Mouse (Mus musculus): Measurements from ENCODE around the gene Eva1b.

The Eva1b gene

DNA sequence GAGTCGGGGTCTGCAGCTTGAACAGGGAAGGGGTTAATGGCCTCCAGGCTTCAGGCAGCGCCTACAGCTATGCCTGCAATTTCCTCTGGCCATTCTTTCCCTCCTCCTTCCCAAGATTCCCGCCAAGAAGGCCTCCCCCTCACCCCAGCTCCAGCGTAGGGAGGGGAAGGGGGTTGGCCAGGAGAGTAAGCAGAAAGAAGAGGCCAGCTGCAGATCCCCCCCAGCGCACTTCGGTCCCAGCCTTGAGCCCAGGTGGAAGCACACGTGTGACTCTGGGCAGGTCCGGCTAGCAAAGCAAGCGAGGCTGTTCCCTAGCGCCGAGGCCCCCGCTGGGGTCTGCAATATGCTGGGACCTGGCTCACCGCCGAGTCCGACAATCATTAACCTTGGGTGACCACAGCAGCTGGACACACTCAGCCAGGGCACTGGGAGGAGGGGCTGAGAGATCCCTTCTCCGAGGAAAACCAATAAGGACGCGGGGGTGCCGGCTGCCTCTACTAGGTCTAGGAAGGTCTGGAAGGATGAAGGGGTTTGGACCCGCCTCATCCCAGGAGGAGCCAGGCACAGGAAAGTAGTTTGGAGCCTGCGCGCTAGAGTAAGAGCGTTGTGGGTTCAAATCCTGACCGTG, at the start of gene Eva1b:
Eva1b (plus strand) TSS at position 212 of the 628 bp plus-strand sequence.
- peak; percentile 60 for DNase-seq (ENCODE audit: low spot score)

DNA sequence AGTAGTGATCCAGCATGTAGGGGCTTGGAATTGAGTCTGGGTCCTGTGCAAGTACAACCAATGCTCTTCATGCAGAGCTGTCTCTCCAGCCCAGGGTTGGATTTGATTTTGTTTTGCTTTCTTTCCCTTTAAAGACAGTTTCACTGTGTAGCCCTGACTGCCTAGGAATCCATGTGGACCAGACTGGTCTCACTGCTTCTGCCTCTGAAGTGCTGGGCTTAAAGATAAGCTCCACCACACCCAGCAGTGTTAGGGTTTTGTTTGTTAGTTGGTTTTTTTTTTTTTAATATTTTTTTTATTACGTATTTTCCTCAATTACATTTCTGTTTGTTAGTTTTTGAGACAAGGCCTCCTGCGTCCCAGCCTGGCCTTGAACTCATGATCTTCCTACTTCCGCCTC, 48.2 kb upstream of the Eva1b start:
- no peak for DNase-seq (ENCODE audit: low spot score)

DNA sequence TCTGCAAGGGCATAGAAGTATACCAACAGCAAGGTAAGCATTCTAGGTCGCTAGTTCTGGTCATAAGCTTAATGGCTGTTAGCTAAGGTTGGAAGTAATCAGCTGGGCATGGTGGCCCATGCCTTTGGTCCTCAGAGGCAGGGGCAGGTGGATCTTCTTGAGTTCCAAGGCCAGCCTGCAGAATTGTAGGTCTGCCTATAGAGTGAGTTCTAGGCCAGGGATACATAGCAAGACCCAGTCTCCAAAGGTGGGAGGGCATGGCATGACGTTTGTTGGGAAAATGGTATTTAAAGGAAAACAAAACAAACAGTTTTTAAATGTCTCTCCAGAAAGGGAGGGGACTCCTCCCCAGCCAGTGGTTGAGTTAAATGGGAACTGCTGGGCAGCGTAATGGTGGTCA, 46.8 kb upstream of the Eva1b start:
- no peak for DNase-seq (ENCODE audit: low spot score)

DNA sequence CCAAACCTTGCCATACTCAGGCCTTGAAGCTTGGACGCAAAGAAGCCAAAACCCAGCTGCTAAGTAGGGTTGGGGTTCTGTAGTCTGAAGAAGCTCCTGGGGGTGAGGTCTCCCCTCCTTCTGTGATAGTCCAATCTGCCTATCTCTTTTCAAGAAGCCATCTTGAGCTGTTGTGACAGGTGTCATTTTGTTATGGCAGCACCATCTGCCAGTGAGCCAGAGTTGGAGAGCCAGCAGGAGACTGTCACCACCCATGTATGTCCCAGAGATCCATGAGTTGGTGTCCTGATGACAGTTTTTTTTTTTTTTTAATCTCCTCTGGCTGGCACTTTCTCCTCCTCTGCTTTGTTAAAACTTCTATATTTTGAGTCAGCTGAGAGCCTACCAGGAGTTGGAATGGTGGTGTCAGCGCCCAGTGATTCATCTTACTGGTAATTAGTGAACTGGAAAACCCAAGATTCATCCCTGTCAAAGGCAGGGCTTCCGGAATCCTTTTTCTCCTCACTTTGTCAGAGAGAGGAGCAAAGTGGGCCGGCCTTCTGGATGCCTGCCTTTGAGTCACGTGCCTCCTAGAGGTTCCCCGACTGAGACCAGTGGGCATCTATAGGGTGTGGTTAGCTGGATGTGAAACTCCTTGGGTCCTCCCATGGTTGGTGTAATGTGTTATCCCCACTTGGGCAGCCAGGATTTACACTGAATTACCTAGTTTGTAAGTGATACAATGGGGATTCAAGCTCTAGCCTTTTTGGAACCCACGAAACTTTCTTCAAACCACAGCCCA, 45.3 kb upstream of the Eva1b start:
- DNase-seq (ENCODE audit: low spot score): peak; percentile 30

DNA sequence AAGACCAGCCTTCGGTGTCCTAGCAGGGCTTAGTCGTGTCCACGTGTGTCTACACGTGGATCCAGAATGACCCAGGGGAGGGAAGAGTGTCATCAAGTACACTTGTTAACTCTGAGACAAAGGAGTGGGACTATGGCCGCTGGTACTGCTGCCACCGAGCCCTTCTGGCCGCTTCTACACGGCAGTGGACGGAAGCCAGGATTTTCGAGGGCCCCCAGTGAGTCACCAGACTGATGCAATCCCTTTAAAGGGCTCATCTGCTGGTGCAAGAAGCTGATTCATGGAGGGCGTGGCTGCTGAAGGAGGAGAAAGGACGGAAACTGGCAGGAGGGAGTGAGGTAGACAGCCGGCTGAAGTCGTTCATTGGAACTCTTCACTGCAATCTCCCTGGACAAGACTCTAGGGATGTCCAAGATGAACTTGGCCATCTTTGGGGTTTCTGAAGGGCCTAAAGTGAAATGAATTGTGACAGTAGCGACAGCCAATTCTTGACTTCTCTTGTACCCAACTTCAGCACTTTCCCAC, 44.4 kb upstream of the Eva1b start:
- peak; percentile 70 for DNase-seq (ENCODE audit: low spot score)

DNA sequence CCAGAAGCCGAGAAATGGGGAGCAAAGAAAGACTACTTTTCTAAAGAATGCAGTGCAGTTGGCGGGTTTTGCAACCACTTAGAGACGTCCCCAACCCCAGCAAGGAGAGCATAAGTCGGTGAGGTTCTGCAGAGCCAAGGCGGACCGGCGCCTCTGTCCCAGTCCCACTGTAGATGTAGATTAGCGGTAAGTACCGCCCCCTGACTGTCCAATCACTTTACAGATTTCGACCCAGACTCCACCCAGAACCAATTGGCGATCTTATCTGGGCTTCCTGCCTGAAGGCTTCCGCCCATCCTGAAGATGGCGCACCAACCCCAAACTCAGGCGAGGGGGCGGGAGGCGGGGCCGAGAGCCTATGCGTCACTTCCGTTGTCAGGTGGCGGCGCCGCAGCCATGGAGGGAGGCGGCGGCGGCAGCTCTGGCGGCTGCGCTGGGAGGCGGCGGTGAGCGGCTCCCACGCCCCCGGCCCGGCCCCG, 43.9 kb upstream of the Eva1b start, which contains the start of gene Stk40:
Stk40 (plus strand) TSS at position 368 of the 479 bp plus-strand sequence.
- DNase-seq (ENCODE audit: low spot score): peak; percentile 99

DNA sequence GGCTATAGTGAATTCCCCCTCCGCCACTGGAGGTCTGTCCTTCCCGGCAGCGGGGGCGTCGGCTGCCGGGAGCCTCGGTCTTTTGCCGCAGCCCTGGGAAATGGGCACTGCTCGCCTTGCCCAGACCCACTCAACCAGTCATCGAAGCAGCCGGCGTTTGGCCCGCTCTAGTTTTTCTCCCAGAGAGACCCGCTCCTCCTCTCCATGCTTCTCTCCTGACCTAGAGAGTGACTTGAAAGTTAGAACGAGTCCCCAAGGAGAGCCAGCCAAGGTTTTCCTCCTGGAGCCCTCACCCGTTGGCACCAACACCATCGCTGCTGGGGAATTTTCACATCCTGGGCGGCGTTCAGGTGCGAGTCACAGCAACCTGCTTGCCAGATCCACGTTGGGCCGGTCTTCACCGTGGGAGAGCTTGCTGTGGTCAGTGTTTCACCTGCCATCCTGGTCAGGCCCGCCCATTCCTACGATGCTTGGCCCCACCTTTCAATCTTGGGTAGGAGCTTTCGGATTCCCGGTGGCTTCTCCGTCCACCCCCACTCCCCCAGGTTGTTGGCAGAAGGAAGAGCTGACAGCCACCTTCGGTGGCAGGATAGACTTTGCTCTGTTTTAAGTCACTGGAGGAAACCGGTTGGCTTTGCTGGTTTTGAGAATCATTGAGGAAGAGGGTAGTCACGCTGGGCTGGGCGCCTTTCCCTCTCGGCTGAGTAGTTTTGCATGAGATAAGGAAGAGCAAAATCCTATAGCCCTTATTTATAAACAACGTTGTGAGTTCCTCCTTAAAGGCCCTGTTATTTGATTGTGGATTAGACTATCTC, 43.1 kb upstream of the Eva1b start:
- DNase-seq (ENCODE audit: low spot score): peak; percentile 28

DNA sequence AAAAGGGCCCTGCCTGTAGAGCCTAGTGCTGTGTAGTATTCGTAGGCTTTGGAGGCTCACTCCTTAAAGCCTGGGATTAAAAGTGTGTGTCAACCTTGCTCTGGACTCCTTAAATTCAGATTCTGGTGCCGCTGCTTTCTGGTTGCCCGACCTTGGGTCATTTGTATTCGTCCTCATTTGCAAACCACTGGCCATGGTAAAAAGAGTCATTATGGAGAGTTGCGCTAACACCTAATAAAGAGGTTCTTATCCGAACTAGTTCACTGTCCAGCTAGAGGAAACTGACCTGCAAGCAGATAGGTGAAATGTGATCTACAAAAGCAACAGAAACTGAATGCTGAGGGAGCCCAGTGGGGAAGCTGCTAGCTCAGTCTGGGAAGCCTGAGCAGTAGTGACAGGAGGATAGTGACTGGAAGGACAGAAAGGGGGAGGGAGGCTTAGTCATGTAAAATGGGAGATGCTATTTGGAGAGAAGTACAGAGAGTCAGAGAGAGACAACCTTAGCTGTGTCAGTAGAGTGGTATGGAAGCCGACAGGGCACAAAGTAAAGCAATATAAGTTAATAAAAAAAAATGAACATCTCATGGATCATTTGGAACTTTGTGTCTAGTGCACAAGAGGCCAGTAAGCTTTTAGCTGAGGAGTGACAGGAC, 42.3 kb upstream of the Eva1b start:
- DNase-seq (ENCODE audit: low spot score): no peak

DNA sequence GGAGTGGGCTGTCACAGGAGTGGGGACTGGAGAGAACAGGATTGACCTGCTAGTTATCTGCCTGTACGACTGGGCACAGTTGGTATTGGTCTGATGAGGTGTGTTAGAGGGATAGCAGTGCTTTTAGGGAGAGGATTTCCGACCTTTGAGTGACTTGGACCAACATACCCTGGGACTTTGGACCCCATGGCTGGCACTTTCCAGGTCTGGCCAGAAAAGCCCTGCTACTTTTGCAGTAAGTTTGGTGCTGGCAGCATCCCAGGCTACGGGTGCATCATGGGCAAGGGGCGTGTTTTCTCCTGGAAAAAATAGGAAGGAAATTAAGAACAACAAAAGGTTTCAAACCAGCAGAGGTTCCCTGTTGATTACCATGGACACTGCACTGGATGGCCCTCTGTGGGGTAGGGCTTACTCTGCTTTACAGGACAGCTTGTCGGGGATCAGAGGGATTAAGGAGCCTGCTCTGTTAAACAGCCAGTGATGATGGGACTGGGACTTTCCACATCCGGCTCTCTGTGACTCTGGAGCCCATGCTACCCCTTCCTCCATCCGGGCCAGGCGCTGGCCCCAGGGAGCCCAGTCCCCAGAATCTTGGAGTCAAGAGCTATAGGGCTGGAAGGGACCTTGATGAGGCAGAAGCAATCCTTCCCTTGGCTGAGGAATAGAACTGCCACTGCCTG, 39.3 kb upstream of the Eva1b start:
- no peak for DNase-seq (ENCODE audit: low spot score)

DNA sequence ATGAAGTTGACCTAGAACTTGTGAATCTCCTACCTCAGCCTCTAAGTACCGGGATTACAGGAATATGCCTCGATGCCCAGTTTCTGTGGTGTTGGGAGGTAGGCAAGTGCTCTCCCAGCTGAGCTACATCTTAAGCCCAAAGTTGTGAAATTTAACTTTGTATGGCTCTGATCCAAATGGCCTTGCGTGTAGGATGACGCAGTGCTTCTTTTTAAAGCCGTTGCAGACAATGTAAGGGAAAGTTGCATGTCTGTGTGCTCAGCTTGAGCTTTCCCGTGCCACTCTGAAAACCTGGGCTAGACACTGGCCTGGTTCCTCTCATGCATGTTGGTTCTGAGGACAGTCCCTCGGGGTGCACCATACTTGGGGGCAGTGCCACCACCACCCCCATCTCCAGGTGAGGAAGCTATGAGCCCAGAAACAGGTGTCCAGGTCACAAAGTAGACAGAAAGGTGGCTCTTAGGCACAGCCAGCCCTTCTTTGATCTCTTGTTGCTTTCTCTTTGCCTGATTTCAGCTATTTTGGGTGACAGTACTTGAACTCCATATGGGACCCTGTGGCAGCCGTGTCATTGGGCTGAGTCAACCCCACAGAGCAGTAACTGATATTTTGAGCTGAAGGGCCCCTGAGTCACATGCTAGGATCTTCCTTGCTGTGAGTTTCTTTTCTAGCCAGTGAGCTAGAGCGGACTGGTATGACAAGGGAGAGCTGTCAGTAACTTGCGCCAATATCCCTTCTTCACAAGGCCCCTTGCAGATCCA, 37.8 kb upstream of the Eva1b start:
- no peak for DNase-seq (ENCODE audit: low spot score)

DNA sequence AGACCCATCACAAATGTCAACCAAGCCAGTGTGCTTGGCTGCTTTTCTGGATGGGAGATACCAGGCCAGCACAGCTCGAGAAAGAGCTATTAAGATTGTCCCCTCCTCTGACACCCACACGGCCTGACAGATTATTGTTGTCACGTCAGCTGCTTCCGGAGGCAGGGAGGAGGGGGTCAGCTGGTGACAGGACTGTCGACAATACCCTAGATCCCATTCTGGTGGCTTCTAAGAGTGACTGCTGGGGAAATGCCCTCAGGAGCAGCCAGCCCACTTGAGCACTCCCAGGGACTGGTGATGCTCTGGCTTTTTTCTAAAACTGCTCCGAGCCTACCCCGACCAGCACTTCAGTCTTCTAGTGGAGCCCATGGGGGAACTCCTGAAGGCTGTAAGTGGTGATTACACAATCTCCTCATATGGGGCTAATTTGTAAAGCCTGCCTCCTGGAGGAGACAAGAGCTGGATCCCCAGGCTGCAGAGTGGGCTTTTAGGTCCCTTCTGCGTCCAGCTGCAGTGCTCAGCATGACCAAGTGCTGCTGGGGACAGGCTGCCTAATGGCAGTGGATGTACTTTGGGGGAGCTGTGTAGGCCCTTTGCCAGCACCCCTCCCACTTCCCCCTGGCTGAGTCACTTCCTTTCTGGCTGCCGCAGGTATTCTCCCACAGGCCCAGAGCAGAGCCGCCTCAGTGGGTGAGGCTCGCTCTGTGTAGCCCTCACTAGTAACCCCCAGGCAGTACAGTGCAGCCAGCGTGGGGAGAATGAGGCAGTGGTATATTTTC, 37.0 kb upstream of the Eva1b start:
- DNase-seq (ENCODE audit: low spot score): peak; percentile 56

DNA sequence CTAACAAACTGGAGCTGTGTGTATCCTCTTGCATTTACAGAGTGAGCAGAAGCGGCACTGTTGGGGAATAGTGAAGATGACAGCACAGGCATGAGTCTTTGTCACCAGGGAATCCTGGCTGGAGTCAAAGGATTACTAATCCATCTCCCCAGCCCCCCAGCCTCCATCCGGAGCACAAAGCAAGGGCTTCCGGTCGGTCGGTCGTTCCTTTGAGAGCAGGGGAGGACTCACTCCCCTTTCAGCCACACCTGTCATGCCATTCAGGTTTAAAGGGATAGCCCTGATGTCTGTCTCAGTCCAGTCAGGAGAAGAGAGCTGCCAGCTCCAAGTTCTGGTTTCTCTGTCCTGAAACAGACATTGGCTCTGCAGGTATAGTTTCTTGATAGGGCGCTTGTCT, 36.4 kb upstream of the Eva1b start:
- DNase-seq (ENCODE audit: low spot score): no peak

DNA sequence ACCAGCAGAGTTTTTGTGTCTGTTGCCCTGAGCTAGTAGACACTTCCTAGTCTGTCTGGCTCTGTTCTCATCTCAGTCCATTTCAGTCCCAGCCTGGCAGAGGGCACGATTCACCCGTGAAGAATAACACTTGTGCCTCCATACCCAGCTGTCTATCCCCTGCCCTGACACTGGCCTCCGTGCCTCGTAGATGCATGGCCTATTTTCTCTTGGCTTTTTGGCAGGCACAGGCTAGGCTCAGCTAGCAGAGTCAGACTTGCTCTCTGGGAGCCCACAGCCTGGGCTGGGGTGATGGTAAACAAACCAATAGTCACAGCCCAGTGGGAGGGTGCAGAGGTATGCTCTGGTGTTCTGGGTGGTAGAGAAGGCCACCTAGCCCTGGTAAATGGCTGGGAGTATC, 34.3 kb upstream of the Eva1b start:
- DNase-seq (ENCODE audit: low spot score): no peak

DNA sequence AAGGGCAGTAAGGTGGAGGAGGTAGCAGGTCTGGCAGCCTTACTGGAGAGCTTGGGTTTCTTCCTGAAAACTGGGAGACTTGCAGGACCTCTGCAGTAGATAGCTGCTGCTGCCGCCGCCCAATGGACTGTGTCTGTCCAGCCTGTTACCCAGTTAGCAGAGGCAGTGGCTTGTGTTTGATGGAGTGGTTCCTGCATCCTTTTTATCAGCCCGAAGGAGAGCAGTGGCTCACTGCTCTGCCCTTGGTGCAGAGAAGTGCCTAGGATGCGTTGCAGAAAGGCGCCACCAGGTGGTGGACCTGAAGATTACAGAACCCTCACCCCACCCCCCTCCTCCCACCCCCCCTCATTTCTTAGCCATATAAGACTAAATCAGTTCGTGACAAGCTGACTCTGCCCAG, 33.6 kb upstream of the Eva1b start:
- DNase-seq (ENCODE audit: low spot score): peak; percentile 79

DNA sequence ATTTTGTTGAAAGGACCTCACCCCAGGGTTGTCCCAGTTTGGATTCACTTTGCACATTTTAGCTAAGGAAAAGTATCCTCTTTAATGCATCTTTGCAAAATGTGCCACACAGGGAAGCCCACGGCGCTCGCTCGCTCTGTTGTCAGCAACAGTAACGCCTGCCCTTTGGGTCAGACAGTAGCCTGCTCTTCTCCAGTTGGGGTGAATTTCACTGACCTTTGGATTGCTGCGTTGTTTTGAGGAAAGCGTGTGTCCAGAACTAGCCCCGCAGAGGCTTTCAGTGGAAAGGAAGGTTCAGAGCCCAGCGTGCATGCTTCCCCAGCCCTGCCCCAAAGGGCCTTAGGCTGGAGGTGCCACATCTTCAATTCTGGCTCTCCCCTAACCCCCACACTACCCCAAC, 32.1 kb upstream of the Eva1b start:
- no peak for DNase-seq (ENCODE audit: low spot score)

DNA sequence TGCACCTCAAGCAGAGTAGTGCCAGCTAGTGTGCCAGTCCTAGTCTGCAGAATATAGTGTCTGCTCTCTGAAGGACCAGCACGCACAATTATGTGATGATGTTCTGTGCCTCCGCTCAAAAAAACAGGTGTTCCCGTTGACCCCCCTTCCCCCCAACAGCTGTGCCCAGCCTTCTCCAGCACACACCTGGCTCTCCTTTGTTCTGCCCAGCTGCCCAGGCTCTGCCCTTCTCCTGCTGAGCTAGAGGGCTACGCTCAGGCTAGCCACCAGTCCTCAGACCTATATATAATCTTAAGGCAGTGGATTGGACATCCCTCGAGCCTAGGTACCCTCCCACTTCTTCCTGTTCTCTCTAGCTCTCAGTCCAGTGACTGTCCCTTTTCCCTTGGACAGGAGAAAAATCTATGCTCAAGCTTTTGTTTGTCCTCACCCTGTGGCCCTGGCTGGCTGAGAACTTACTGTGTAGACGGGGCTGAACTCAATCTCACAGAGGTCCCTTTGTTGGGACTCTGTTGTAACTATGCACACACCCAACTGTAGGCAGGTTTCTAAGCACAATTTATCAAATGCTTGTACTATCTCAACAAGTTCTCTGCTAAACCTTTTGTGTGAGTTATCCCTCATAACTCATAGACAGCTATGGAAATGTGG, 31.5 kb upstream of the Eva1b start:
- DNase-seq (ENCODE audit: low spot score): no peak

DNA sequence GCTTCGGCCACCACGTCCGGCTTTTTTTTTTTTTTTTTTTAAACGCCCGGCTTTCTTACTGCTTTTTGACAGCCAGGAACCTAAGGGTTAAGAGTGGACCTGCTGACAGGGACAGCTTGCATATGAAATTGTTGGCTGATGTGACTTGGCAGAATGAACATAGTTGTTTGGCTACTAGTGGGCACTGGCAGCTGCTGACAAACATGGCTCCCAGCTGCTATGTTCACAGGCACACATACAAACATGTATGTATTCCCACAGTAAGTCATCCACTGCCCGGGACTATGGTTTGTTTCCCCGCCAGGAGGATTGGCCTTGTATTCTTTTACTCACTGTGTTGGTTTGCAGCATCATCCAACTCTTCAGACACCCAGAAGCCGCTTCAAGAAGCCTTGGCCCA, 30.4 kb upstream of the Eva1b start:
- DNase-seq (ENCODE audit: low spot score): no peak

DNA sequence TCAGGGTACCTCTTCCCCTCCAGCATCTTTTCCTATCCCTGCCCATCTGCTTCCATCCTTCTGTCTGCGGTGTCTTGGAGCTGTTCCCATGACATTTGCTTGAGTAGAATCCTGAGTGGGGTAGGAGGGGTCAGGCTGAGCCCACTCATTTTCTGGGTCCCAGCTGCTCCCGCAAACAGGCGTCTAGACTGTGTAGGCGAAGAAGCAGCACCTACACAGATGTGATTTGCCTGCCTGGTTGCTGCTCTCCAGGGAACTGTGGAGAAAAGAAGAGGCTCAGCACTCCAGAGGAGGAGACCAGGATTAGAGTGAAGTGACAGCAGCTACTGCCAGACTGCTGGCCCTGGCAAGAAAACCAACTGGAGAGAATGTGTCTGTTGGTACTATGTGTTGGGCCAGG, 28.9 kb upstream of the Eva1b start:
- DNase-seq (ENCODE audit: low spot score): no peak

DNA sequence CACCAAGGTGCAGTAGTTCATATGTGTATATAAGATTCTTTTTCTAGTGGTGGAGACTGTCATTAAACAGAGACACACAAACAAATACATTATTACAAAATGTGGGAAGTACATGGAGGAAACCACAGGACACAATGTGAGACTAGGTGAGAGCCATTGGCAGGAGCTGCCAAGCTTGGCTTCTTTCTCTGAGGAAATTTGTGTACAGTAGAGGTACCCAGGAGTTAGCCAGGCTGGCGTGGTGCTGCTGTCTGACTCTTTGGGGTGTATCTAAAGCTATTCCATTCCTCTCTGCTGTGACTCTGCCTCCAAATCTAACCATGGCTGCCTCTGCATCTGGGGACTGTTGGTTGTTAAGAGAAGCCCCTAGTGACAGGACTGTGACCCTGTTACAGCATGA, 28.5 kb upstream of the Eva1b start:
- no peak for DNase-seq (ENCODE audit: low spot score)

All from retina, embryonic 14.5 days (tissue).